Mouse (Mus musculus) myocyte (in vitro differentiated cells): ENCODE measurements at regions not wholly inside any gene's neighbourhood (a gene's known extent, or its start where the extent isn't known, plus 50 kb on each side); places are given as distances from the start of the nearest gene placed in this dataset.

Source experiments
- H3K27me3 ChIP-seq: one replicate; pipeline ENCODE4 v1.6.1; 2011; ENCODE audit not compliant: control insufficient read depth, insufficient read depth, insufficient read length
- H3K36me3 ChIP-seq: one replicate; pipeline ENCODE4 v1.6.1; 2011; ENCODE audit not compliant: control insufficient read depth, insufficient read depth
- H3K4me2 ChIP-seq: one replicate; pipeline ENCODE4 v1.6.1; 2011; ENCODE audit warnings: low read depth, control low read depth
- H3K4me3 ChIP-seq: one replicate; pipeline ENCODE4 v1.5.1; 2011; ENCODE audit warnings: mild to moderate bottlenecking, control low read depth, moderate library complexity
- H3K79me2 ChIP-seq: one replicate; pipeline ENCODE4 v1.6.1; 2011; ENCODE audit not compliant: control insufficient read depth, insufficient read depth
- H3ac ChIP-seq: one replicate; pipeline ENCODE4 v1.6.1; 2011; ENCODE audit not compliant: control insufficient read depth, insufficient read length
- CEBPB ChIP-seq: IDR thresholded peaks from 2 replicates; pipeline ENCODE4 v1.6.1; 2011; ENCODE audit warnings: mild to moderate bottlenecking, moderate library complexity; ENCODE audit not compliant: poor library complexity, insufficient read depth, severe bottlenecking
- E2F4 ChIP-seq: IDR thresholded peaks from one replicate; pipeline ENCODE4 v1.6.1; 2011; ENCODE audit warnings: mild to moderate bottlenecking, control low read depth, moderate library complexity; ENCODE audit not compliant: insufficient read depth
- MAX ChIP-seq: IDR thresholded peaks from one replicate; pipeline ENCODE4 v1.6.1; 2011; ENCODE audit warnings: low read depth, mild to moderate bottlenecking, control low read depth
- MYOD1 ChIP-seq, 3 experiments: IDR thresholded peaks; one replicate each; pipeline ENCODE4 v1.6.1; 2011; ENCODE audit warnings: control low read depth in 2 of 3, low read depth in 2 of 3, mild to moderate bottlenecking in 2 of 3, moderate library complexity in 1 of 3; ENCODE audit not compliant: insufficient read length in 2 of 3, control insufficient read depth in 1 of 3
- MYOG ChIP-seq, 3 experiments: IDR thresholded peaks; one replicate each; pipeline ENCODE4 v1.6.1; 2011; ENCODE audit warnings: control low read depth in 2 of 3, low read depth in 2 of 3, mild to moderate bottlenecking in 2 of 3; ENCODE audit not compliant: insufficient read length in 2 of 3, control insufficient read depth in 1 of 3, insufficient read depth in 1 of 3
- POLR2A ChIP-seq: IDR thresholded peaks from one replicate; pipeline ENCODE4 v1.6.1; 2011; ENCODE audit warnings: low read depth, mild to moderate bottlenecking, control low read depth, moderate library complexity; ENCODE audit not compliant: insufficient read length
- POLR2AphosphoS2 ChIP-seq: IDR thresholded peaks from one replicate; pipeline ENCODE4 v1.6.1; 2011; ENCODE audit warnings: low read depth, control low read depth; ENCODE audit not compliant: insufficient read length
- REST ChIP-seq: IDR thresholded peaks from one replicate; pipeline ENCODE4 v1.6.1; 2011; ENCODE audit warnings: mild to moderate bottlenecking, control low read depth, moderate library complexity; ENCODE audit not compliant: insufficient read depth, insufficient read length
- SRF ChIP-seq: IDR thresholded peaks from one replicate; pipeline ENCODE4 v1.6.1; 2011; ENCODE audit warnings: low read depth; ENCODE audit not compliant: control insufficient read depth, insufficient read length
- TCF12 ChIP-seq: IDR thresholded peaks from one replicate; pipeline ENCODE4 v1.6.1; 2011; ENCODE audit warnings: mild to moderate bottlenecking, control low read depth; ENCODE audit not compliant: poor library complexity, insufficient read depth, severe bottlenecking
- TCF3 ChIP-seq: IDR thresholded peaks from one replicate; pipeline ENCODE4 v1.6.1; 2011; ENCODE audit warnings: low read depth, control low read depth; ENCODE audit not compliant: insufficient read length
- USF1 ChIP-seq: IDR thresholded peaks from one replicate; pipeline ENCODE4 v1.6.1; 2011; ENCODE audit warnings: low read depth, mild to moderate bottlenecking, control low read depth, moderate library complexity

DNA sequence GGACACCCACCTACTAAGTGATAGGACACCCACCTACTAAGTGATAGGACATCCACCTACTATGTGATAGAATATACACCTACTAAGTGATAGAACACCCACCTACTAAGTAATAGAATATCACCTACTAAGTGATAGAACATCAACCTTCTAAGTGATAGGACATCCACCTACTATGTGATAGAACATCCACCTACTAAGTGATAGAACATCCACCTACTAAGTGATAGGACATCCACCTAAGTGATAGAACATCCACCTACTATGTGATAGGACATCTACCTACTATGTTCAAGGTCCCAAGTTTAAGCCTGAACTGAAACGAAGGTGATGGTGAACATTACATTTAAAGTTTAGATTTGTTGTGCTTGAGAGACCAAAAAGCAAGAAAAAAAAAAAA lies 863.8 kb downstream of the Zfp704 start:
- Histone ChIP-seq H3K4me3 (no peak overlapping the region), H3ac (no peak overlapping the region), H3K27me3 (no peaks in the 10 kb centered on the region), H3K4me2 (no peak overlapping the region), H3K79me2 (no peaks in the 10 kb centered on the region), H3K36me3 (no peaks in the 10 kb centered on the region)
- TF ChIP-seq MAX (no peak), MYOD1 (IDR thresholded peaks at IDR 0.05; ENCODE audit: control insufficient read depth in 1 of 3, insufficient read length in 2 of 3, low read depth in 2 of 3) (no peak), CEBPB (no peak), E2F4 (no peak), REST (no peak), POLR2A (no peak), TCF12 (no peak), USF1 (no peak), MYOG (IDR thresholded peaks at IDR 0.05; ENCODE audit: control insufficient read depth in 1 of 3, insufficient read depth in 1 of 3, insufficient read length in 2 of 3, low read depth in 2 of 3) (no peak), SRF (no peak), TCF3 (no peak), POLR2AphosphoS2 (no peak)

DNA sequence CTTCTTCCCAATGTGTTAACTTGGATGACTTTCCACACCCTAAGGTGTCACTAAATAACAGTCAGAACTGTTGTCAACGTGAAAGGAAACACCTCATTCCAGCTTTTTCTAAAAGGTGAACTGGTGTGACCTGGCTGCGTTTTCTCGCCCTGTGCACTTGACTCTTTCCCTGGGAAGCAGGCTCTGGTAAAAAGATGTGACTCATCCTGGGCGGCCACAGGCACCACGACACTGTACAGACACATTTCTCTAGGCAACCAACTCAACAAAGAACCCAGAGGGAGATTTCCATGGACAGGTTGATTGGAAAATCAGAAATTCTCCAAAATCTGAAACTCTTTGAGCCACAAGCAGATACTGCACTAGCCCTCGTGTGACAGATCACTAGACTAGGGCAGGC lies 865.0 kb downstream of the Zfp704 start:
- Histone ChIP-seq H3K4me3 (no peak overlapping the region), H3K27me3 (no peaks in the 10 kb centered on the region), H3K36me3 (no peaks in the 10 kb centered on the region), H3ac (no peak overlapping the region), H3K79me2 (no peaks in the 10 kb centered on the region), H3K4me2 (peak overlapping the region; percentile 22)
- TF ChIP-seq MYOD1 (IDR thresholded peaks at IDR 0.05; ENCODE audit: control insufficient read depth in 1 of 3, insufficient read length in 2 of 3, low read depth in 2 of 3) = no peak
- TF ChIP-seq REST = no peak
- no peak for TF ChIP-seq E2F4
- TF ChIP-seq POLR2A = no peak
- no peak for TF ChIP-seq TCF12
- no peak for TF ChIP-seq MAX
- TF ChIP-seq USF1 = no peak
- TF ChIP-seq MYOG (IDR thresholded peaks at IDR 0.05; ENCODE audit: control insufficient read depth in 1 of 3, insufficient read depth in 1 of 3, insufficient read length in 2 of 3, low read depth in 2 of 3) = no peak
- no peak for TF ChIP-seq TCF3
- no peak for TF ChIP-seq POLR2AphosphoS2
- TF ChIP-seq CEBPB = no peak

DNA sequence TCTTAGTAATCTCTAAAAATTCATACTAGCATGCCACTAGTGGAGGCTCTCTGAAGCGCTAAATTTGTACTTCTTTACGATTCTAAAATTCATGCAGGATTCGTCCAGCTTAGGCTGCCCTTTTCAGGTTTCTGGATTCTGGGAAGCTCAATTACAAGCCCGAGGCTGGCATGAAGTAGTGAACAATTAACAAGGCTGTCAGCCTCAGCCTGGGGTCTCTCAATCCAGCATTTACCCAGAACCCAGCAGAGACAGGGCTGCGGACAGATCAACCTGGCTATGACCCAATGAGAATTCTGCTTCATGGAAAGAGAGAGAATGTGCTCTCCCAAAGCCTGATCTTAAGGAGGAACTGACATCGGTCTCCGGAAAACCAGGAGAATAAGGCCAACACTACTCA lies 866.2 kb downstream of the Zfp704 start:
- no peaks in the 10 kb centered on the region for H3K79me2 ChIP-seq
- no peaks in the 10 kb centered on the region for H3K27me3 ChIP-seq
- H3ac ChIP-seq = no peak overlapping the region
- H3K4me2 ChIP-seq = no peak overlapping the region
- TF ChIP-seq MAX (no peak), USF1 (no peak), POLR2AphosphoS2 (no peak), SRF (no peak), E2F4 (no peak), TCF12 (no peak), TCF3 (no peak), POLR2A (no peak), REST (no peak), CEBPB (no peak), MYOD1 (IDR thresholded peaks at IDR 0.05; ENCODE audit: control insufficient read depth in 1 of 3, insufficient read length in 2 of 3, low read depth in 2 of 3) (no peak), MYOG (IDR thresholded peaks at IDR 0.05; ENCODE audit: control insufficient read depth in 1 of 3, insufficient read depth in 1 of 3, insufficient read length in 2 of 3, low read depth in 2 of 3) (no peak)
- no peak overlapping the region for H3K4me3 ChIP-seq
- no peaks in the 10 kb centered on the region for H3K36me3 ChIP-seq

DNA sequence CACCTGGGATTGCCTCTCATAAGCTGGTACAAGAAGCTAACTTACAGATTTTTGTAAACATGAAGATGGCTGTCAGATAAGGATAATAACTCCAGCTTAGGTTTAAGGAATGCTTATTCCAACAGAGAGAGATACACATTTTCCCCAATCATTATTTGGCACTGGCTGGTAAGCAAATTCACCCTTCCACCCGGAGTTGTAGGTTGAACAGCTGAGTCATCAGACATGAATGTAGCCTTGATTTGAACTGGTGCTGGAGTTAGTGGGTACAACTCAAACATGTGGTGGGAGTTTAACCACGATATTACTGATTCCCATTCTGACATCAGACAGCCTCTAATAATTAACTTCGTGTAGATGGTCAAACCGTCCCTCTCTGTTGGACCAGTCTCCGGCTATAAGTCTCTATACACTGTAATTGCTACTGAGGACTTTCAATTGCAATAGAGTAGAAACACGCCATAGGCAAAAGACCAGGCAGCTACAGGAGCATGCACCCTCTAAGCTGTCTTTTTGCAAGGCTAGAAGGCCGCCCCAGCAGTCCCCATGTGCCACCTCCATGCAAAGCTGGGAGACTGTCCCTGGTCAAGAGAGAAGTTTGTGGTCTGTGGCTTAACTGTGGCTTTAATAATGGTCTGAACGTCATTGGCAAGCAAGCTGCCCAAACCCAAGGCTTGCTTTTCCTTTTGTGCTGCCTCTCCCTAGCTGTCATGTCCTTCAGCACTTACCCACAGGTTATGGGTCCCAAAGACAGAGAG lies 868.4 kb downstream of the Zfp704 start:
- Histone ChIP-seq H3K4me2 (no peak overlapping the region), H3K4me3 (no peak overlapping the region), H3K36me3 (no peaks in the 10 kb centered on the region), H3K79me2 (no peaks in the 10 kb centered on the region), H3ac (no peak overlapping the region), H3K27me3 (no peaks in the 10 kb centered on the region)
- TF ChIP-seq MAX (no peak), USF1 (no peak)

DNA sequence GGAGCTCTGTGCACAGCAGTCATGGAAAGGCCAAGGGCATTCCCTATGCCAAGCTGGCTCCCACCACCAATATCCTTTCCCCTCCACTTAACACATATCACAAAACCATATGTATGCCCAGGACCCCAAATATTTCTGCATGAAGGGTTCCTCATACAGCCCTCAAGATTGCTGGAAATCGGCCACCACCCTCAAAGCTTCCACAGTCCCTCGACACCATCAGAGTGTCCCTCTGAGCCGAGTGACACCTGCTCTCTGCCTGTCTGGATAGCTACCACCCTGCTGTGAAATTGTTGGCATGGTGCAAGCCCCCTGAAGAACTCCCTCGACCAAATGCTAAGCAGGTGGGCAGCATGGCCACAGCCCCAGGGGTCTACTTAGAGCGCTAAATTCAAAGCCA lies 869.2 kb downstream of the Zfp704 start:
- Histone ChIP-seq H3K4me2 (no peak overlapping the region), H3K27me3 (no peaks in the 10 kb centered on the region), H3K4me3 (no peak overlapping the region), H3ac (no peak overlapping the region), H3K79me2 (no peaks in the 10 kb centered on the region), H3K36me3 (no peaks in the 10 kb centered on the region)
- no peak for TF ChIP-seq USF1
- TF ChIP-seq MYOD1 (IDR thresholded peaks at IDR 0.05; ENCODE audit: control insufficient read depth in 1 of 3, insufficient read length in 2 of 3, low read depth in 2 of 3) = peak in 1 of 3 experiments; percentile 19
